Mouse (Mus musculus): ENCODE results near the gene Usp35. TPM values are rescaled to one million over a fixed set of nuclear protein-coding genes. Genes with fewer than 3 reads are reported as not detected.

The Usp35 gene
- 0.95 and 1.5 TPM in 2 replicates for polyA plus RNA-seq (2015; fragmentation: Nextera tagmentation; extraction: Ambion mirVana)

- H3K9me3 ChIP-seq (replicated peaks; ENCODE audit: control insufficient read depth, low read length) = no peaks in the 10 kb centered on the region
- H3K4me1 ChIP-seq (ENCODE audit: control insufficient read depth, insufficient read depth, low read length) = peaks cover 9% of the 10 kb centered on the region
- peak within 1 kb of the TSS; percentile 34; the same call in 1 of the 2 replicates for H3K27ac ChIP-seq (ENCODE audit: low read length)
- ATAC-seq (ENCODE audit: insufficient read depth, low FRiP score) = peak; percentile 98
- peak within 1 kb of the TSS; percentile 87 for H3K9ac ChIP-seq (ENCODE audit: low read length)
- H3K36me3 ChIP-seq (ENCODE audit: control insufficient read depth, insufficient read depth, low read length) = no peaks in the 10 kb centered on the region
- H3K4me2 ChIP-seq (ENCODE audit: low read depth, low read length) = peak within 1 kb of the TSS; percentile 86
- WGBS = 1% methylated on average over 65 of the region's 68 CpGs
- H3K4me3 ChIP-seq (replicated peaks; ENCODE audit: low read length) = peak within 1 kb of the TSS; percentile 97
- H3K27me3 ChIP-seq (ENCODE audit: control insufficient read depth, insufficient read depth, low read length) = no peaks in the 10 kb centered on the region
Measured at GRCm38 (mm10) chr7:97331726-97332666, at the start of gene Usp35, which contains the start of gene Kctd21. Gene Usp35 (minus strand): TSS chr7:97332020. Gene Kctd21 (plus strand): TSS chr7:97332327.

- no peak overlapping the region for H3K4me3 ChIP-seq (replicated peaks; ENCODE audit: low read length)
- peaks cover 29% of the 10 kb centered on the region for H3K36me3 ChIP-seq (ENCODE audit: control insufficient read depth, insufficient read depth, low read length)
Measured at GRCm38 (mm10) chr7:97380500-97381123, 48.8 kb upstream of the Usp35 start.

DNA sequence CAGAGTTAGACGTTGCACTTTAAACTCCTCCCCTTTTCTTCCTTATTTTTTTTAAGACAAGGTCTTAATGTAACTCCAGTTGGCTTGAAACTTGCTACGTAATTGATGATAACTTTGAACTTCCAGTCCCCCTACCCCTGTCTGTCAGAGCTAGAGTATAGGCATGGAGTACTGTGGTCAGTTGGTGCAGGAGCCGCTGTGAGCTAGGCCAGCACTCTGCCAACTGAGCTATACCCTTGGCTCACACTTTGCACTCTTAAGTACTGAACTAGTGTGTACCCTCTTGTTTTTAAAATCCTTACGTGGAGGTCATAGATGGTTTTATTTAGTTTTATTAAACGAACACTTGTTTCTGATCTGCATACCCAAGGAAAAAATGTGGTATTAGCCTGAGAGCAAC, 47.5 kb upstream of the Usp35 start:
- no peaks in the 10 kb centered on the region for H3K4me1 ChIP-seq (ENCODE audit: control insufficient read depth, insufficient read depth, low read length)
- no peaks in the 10 kb centered on the region for H3K9me3 ChIP-seq (replicated peaks; ENCODE audit: control insufficient read depth, low read length)
- no peak overlapping the region for H3K27ac ChIP-seq (ENCODE audit: low read length)
- no peak overlapping the region for H3K4me3 ChIP-seq (replicated peaks; ENCODE audit: low read length)
- no peaks in the 10 kb centered on the region for H3K27me3 ChIP-seq (ENCODE audit: control insufficient read depth, insufficient read depth, low read length)
- H3K36me3 ChIP-seq (ENCODE audit: control insufficient read depth, insufficient read depth, low read length) = peaks cover 21% of the 10 kb centered on the region
- H3K4me2 ChIP-seq (ENCODE audit: low read depth, low read length) = no peak overlapping the region
- no peak for ATAC-seq (ENCODE audit: insufficient read depth, low FRiP score)
- H3K9ac ChIP-seq (ENCODE audit: low read length) = no peak overlapping the region
- 88% methylated on average over 5 of the region's 5 CpGs for WGBS

More at GRCm38 (mm10) chr7:97380500-97381123, 48.8 kb upstream of the Usp35 start:
- no peaks in the 10 kb centered on the region for H3K9me3 ChIP-seq (replicated peaks; ENCODE audit: control insufficient read depth, low read length)
- H3K27ac ChIP-seq (ENCODE audit: low read length) = no peak overlapping the region
- no peak overlapping the region for H3K4me2 ChIP-seq (ENCODE audit: low read depth, low read length)
- H3K27me3 ChIP-seq (ENCODE audit: control insufficient read depth, insufficient read depth, low read length) = no peaks in the 10 kb centered on the region
- H3K4me1 ChIP-seq (ENCODE audit: control insufficient read depth, insufficient read depth, low read length) = no peaks in the 10 kb centered on the region
- no peak overlapping the region for H3K9ac ChIP-seq (ENCODE audit: low read length)
- 92% methylated on average over 5 of the region's 5 CpGs for WGBS
- no peak for ATAC-seq (ENCODE audit: insufficient read depth, low FRiP score)

- ATAC-seq (ENCODE audit: insufficient read depth, low FRiP score) = no peak
Measured at GRCm38 (mm10) chr7:97375906-97376305, 44.1 kb upstream of the Usp35 start.

DNA sequence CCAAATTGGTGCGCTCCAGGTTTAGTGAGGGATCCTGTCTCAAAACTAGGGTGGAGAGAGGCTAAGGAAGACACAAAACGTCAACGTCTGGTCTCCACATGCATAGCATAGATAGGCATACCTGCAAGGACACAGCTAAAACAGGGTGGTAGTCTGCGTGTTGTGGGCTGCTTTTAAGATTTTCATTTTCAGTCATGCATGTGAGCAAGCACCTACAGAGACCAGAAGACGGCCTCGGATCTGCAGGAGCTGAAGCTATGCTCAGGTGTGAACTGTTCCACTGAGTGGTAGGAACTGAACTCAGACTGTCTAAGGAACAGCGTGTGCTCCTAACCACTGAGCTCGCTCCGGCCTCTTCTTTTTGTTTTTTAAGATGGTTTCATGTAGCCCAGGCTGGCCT, 43.3 kb upstream of the Usp35 start:
- Histone ChIP-seq H3K4me3 (replicated peaks; ENCODE audit: low read length) (no peak overlapping the region), H3K9ac (ENCODE audit: low read length) (no peak overlapping the region), H3K36me3 (ENCODE audit: control insufficient read depth, insufficient read depth, low read length) (peaks cover 16% of the 10 kb centered on the region), H3K9me3 (replicated peaks; ENCODE audit: control insufficient read depth, low read length) (no peaks in the 10 kb centered on the region), H3K4me1 (ENCODE audit: control insufficient read depth, insufficient read depth, low read length) (peaks cover 12% of the 10 kb centered on the region), H3K27me3 (ENCODE audit: control insufficient read depth, insufficient read depth, low read length) (no peaks in the 10 kb centered on the region), H3K27ac (ENCODE audit: low read length) (no peak overlapping the region), H3K4me2 (ENCODE audit: low read depth, low read length) (no peak overlapping the region)
- ATAC-seq (ENCODE audit: insufficient read depth, low FRiP score) = no peak
- WGBS = 96% methylated on average over 9 of the region's 9 CpGs

More at GRCm38 (mm10) chr7:97375906-97376305, 44.1 kb upstream of the Usp35 start:
- Histone ChIP-seq H3K4me2 (ENCODE audit: low read depth, low read length) (no peak overlapping the region), H3K4me1 (ENCODE audit: control insufficient read depth, insufficient read depth, low read length) (peaks cover 10% of the 10 kb centered on the region), H3K27me3 (ENCODE audit: control insufficient read depth, insufficient read depth, low read length) (no peaks in the 10 kb centered on the region), H3K4me3 (replicated peaks; ENCODE audit: low read length) (no peak overlapping the region), H3K27ac (ENCODE audit: low read length) (no peak overlapping the region), H3K9ac (ENCODE audit: low read length) (no peak overlapping the region), H3K36me3 (ENCODE audit: control insufficient read depth, insufficient read depth, low read length) (peaks cover 16% of the 10 kb centered on the region), H3K9me3 (replicated peaks; ENCODE audit: control insufficient read depth, low read length) (no peaks in the 10 kb centered on the region)
- 72% methylated on average over 2 of the region's 2 CpGs for WGBS

DNA sequence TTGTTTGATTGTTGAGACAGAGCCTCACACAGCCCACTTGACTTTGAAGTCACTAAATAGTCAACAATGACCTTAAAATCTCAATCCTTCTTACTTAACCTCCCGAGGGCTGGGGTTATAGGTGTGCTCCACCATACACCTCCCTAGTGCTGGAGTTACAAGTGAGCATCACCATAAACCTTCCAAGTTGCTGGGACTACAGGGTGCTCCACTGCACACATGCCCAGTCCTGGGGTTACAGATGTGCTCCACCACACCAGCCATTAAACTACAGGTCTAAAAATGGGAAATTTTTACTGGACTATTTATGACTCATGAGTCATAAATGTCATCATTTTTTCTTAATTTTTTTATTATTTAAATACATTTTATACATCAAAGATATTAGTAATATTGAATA, 34.1 kb upstream of the Usp35 start:
- no peak overlapping the region for H3K27ac ChIP-seq (ENCODE audit: low read length)
- H3K27me3 ChIP-seq (ENCODE audit: control insufficient read depth, insufficient read depth, low read length) = no peaks in the 10 kb centered on the region
- no peak for ATAC-seq (ENCODE audit: insufficient read depth, low FRiP score)
- 0 out of 2 replicates have a peak, but pooled peaks cover 2% of the 10 kb centered on the region for H3K4me1 ChIP-seq (ENCODE audit: control insufficient read depth, insufficient read depth, low read length)
- no peaks in the 10 kb centered on the region for H3K36me3 ChIP-seq (ENCODE audit: control insufficient read depth, insufficient read depth, low read length)
- no peak overlapping the region for H3K4me3 ChIP-seq (replicated peaks; ENCODE audit: low read length)
- WGBS = 73% methylated on average over 1 of the region's 1 CpGs
- H3K9me3 ChIP-seq (replicated peaks; ENCODE audit: control insufficient read depth, low read length) = no peaks in the 10 kb centered on the region
- H3K9ac ChIP-seq (ENCODE audit: low read length) = no peak overlapping the region
- H3K4me2 ChIP-seq (ENCODE audit: low read depth, low read length) = no peak overlapping the region

DNA sequence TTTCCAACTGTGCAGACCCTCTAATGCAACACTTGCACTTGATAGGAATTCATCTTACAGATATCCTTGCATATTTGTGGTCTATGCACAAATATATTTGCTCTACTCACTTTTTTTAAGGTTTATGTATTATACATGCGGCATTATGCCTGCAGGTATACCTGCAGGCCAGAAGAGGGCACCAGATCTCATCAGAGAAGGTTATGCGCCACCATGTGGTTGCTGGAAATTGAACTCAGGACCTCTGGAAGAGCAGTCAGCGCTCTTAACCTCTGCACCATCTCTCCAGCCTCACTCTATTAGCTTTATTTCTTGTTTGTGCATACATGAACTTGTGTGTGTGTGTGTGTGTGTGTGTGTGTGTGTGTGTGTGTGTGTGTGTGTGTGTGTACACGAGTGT, 29.6 kb upstream of the Usp35 start:
- Histone ChIP-seq H3K36me3 (ENCODE audit: control insufficient read depth, insufficient read depth, low read length) (no peaks in the 10 kb centered on the region), H3K9me3 (replicated peaks; ENCODE audit: control insufficient read depth, low read length) (no peaks in the 10 kb centered on the region), H3K27me3 (ENCODE audit: control insufficient read depth, insufficient read depth, low read length) (no peaks in the 10 kb centered on the region), H3K9ac (ENCODE audit: low read length) (no peak overlapping the region), H3K4me2 (ENCODE audit: low read depth, low read length) (no peak overlapping the region), H3K4me1 (ENCODE audit: control insufficient read depth, insufficient read depth, low read length) (no peaks in the 10 kb centered on the region), H3K27ac (ENCODE audit: low read length) (no peak overlapping the region), H3K4me3 (replicated peaks; ENCODE audit: low read length) (no peak overlapping the region)
- WGBS = 29% methylated on average over 4 of the region's 4 CpGs
- ATAC-seq (ENCODE audit: insufficient read depth, low FRiP score) = no peak

GRCm38 (mm10) chr7:97360955-97361354, 29.1 kb upstream of the Usp35 start:
- Histone ChIP-seq H3K4me1 (ENCODE audit: control insufficient read depth, insufficient read depth, low read length) (no peaks in the 10 kb centered on the region), H3K4me3 (replicated peaks; ENCODE audit: low read length) (no peak overlapping the region), H3K27ac (ENCODE audit: low read length) (no peak overlapping the region), H3K4me2 (ENCODE audit: low read depth, low read length) (no peak overlapping the region), H3K9me3 (replicated peaks; ENCODE audit: control insufficient read depth, low read length) (no peaks in the 10 kb centered on the region), H3K36me3 (ENCODE audit: control insufficient read depth, insufficient read depth, low read length) (no peaks in the 10 kb centered on the region), H3K27me3 (ENCODE audit: control insufficient read depth, insufficient read depth, low read length) (no peaks in the 10 kb centered on the region), H3K9ac (ENCODE audit: low read length) (no peak overlapping the region)
- WGBS = 51% methylated on average over 3 of the region's 3 CpGs
- ATAC-seq (ENCODE audit: insufficient read depth, low FRiP score) = no peak

GRCm38 (mm10) chr7:97360166-97360565, 28.3 kb upstream of the Usp35 start:
- Histone ChIP-seq H3K27me3 (ENCODE audit: control insufficient read depth, insufficient read depth, low read length) (no peaks in the 10 kb centered on the region), H3K4me2 (ENCODE audit: low read depth, low read length) (no peak overlapping the region), H3K27ac (ENCODE audit: low read length) (no peak overlapping the region), H3K4me3 (replicated peaks; ENCODE audit: low read length) (no peak overlapping the region), H3K36me3 (ENCODE audit: control insufficient read depth, insufficient read depth, low read length) (no peaks in the 10 kb centered on the region), H3K4me1 (ENCODE audit: control insufficient read depth, insufficient read depth, low read length) (no peaks in the 10 kb centered on the region), H3K9me3 (replicated peaks; ENCODE audit: control insufficient read depth, low read length) (no peaks in the 10 kb centered on the region), H3K9ac (ENCODE audit: low read length) (no peak overlapping the region)
- WGBS = 65% methylated on average over 5 of the region's 5 CpGs
- no peak for ATAC-seq (ENCODE audit: insufficient read depth, low FRiP score)
